16 mouse cellular contexts compared by ENCODE assay signal in the genomic region with DNA sequence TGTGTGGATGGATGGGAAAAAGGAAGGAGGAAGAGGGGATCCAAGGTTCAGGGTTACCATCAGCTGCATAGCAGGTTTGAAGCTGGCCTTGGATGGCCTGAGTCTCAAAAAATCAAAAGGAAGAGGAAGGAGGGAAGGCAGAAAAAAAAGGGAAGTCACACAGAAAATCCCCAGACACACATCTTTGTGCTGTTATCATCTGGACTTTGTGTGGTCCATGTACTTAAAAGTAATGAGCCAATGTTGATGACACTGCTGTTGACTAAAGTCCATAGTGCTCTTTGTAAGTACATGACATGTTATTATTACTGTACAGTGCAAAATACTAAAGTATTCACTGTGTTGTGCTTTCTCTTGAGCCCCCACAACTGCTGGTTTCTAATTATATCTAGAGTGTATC.
"Had no signal": no experiment of that assay in that cellular context is flagged by ENCODE, and none has a peak within 500 bp of the region (broad histone marks: within the 10 kb centered on the region; RNA-seq: fewer than 3 reads in every experiment).

No protein-coding gene starts in this region.

- H3K9me3 ChIP-seq: limb, embryonic 10.5 days; liver, embryonic 13.5 days; lung, embryonic 15.5 days; midbrain, embryonic 12.5 days; stomach, embryonic 15.5 days had no signal

- H3K27me3 ChIP-seq: liver, embryonic 13.5 days; lung, embryonic 15.5 days; midbrain, embryonic 12.5 days; stomach, embryonic 15.5 days had no signal

- DNase-seq: kidney, adult 11 months; kidney, adult 9 months; kidney, postnatal 4 days; liver, embryonic 13.5 days; liver, postnatal 0 days; lung, postnatal 14 days; right cerebral cortex, adult 18-20 months; right cerebral cortex, postnatal 25 days; thymus, adult 2 months; thymus, postnatal 4 days had no signal

- ATAC-seq: liver, postnatal 0 days; midbrain, embryonic 16.5 days had no signal

- H3K27ac ChIP-seq: kidney, postnatal 0 days; limb, embryonic 10.5 days; liver, embryonic 13.5 days; lung, embryonic 15.5 days; midbrain, embryonic 12.5 days; stomach, embryonic 15.5 days had no signal

- H3K4me3 ChIP-seq: limb, embryonic 10.5 days; liver, embryonic 13.5 days; lung, embryonic 15.5 days; midbrain, embryonic 12.5 days; stomach, embryonic 15.5 days had no signal

- H3K4me2 ChIP-seq: liver, embryonic 13.5 days; lung, embryonic 15.5 days; midbrain, embryonic 12.5 days; stomach, embryonic 15.5 days had no signal

- H3K9ac ChIP-seq: liver, embryonic 13.5 days; liver, postnatal 0 days; lung, embryonic 15.5 days; midbrain, embryonic 12.5 days; stomach, embryonic 15.5 days had no signal
